In genomic region chr13:43243240-43243639, GRCm38 (mm10) we compare ENCODE assay signal across 17 mouse cellular contexts.
DNase-seq lines count a peak whose midpoint lies in the region; ATAC-seq and TF ChIP-seq lines count a peak whose summit lies in the region.
"Had no signal": no experiment of that assay in that cellular context is flagged by ENCODE, and none has a peak within 500 bp of the region (broad histone marks: within the 10 kb centered on the region; RNA-seq: fewer than 3 reads in every experiment).

No protein-coding gene starts in this region.

- 89% methylated on average over 3 of the region's 3 CpGs for WGBS in heart, embryonic 15.5 days
- WGBS in bone marrow, adult 2 months: 63% methylated on average over 3 of the region's 3 CpGs
- WGBS in limb, embryonic 14.5 days: 90% methylated on average over 3 of the region's 3 CpGs

- DNase-seq in heart, postnatal 14 days: no peak
- no peak for DNase-seq in limb, embryonic 14.5 days (ENCODE audit: low spot score)
- DNase-seq in natural killer cell, adult 2 months (ENCODE audit: low spot score in 2 of 2): peak; percentile 64 to 71
- DNase-seq in adrenal gland, adult (ENCODE audit: inconsistent age in 2 of 2, low spot score in 1 of 2): no peak
- no peak for DNase-seq in heart, adult 18-20 months
- DNase-seq in urinary bladder, adult 18-20 months (ENCODE audit: low spot score in 2 of 2): no peak
- DNase-seq: adrenal gland, postnatal 25 days; cerebellum, adult 18-20 months; thymus, adult 18-20 months had no signal

- H3K27me3 ChIP-seq in heart, embryonic 15.5 days: no peaks in the 10 kb centered on the region
- no peaks in the 10 kb centered on the region for H3K27me3 ChIP-seq in limb, embryonic 14.5 days (ENCODE audit: control insufficient read depth, insufficient read depth, low read length)
- H3K27me3 ChIP-seq: lung, embryonic 15.5 days; Patski had no signal

- ATAC-seq in heart, embryonic 15.5 days (replicated peaks; ENCODE audit: insufficient number of reproducible peaks, insufficient read depth, low FRiP score, low read depth): 0 out of 2 replicates have a peak, but pooled peaks have one; percentile 13
- ATAC-seq in limb, embryonic 14.5 days (ENCODE audit: low FRiP score, low read depth): no peak
- ATAC-seq: hindbrain, embryonic 16.5 days; midbrain, embryonic 16.5 days; Patski had no signal

- no peak for TF ChIP-seq CTCF in bone marrow, adult 2 months (IDR thresholded peaks at IDR 0.05; ENCODE audit: control insufficient read depth, insufficient read depth, low read length)

- H3K36me3 ChIP-seq in heart, embryonic 15.5 days: no peaks in the 10 kb centered on the region
- no peaks in the 10 kb centered on the region for H3K36me3 ChIP-seq in limb, embryonic 14.5 days (ENCODE audit: control insufficient read depth, insufficient read depth, low read length)
- H3K36me3 ChIP-seq: forebrain, embryonic 10.5 days; lung, embryonic 15.5 days had no signal

- no peaks in the 10 kb centered on the region for H3K9me3 ChIP-seq in heart, embryonic 15.5 days (replicated peaks)
- H3K9me3 ChIP-seq in limb, embryonic 14.5 days (ENCODE audit: control insufficient read depth, low read length): no peaks in the 10 kb centered on the region
- H3K9me3 ChIP-seq: forebrain, embryonic 10.5 days; lung, embryonic 15.5 days had no signal

- no peak overlapping the region for H3K4me2 ChIP-seq in heart, embryonic 15.5 days
- H3K4me2 ChIP-seq in limb, embryonic 14.5 days (replicated peaks; ENCODE audit: low read depth, low read length, severe bottlenecking): no peak overlapping the region
- H3K4me2 ChIP-seq: lung, embryonic 15.5 days had no signal

- intact Hi-C loops in heart, postnatal 14 days (cut with DNase I): no loop called here

- no peak overlapping the region for H3K27ac ChIP-seq in heart, embryonic 15.5 days
- H3K27ac ChIP-seq in bone marrow, adult 2 months (ENCODE audit: control insufficient read depth, insufficient read depth, low read depth, low read length, poor library complexity): peak overlapping the region; percentile 11
- H3K27ac ChIP-seq in limb, embryonic 14.5 days (replicated peaks; ENCODE audit: low read depth, low read length): peak overlapping the region; percentile 21; the same call in 1 of the 2 replicates
- H3K27ac ChIP-seq: kidney, postnatal 0 days; lung, embryonic 15.5 days had no signal

- no peak for TF ChIP-seq POLR2A in bone marrow, adult 2 months (IDR thresholded peaks at IDR 0.05; ENCODE audit: borderline replicate concordance, control insufficient read depth, low read depth, low read length)
- no peak for TF ChIP-seq POLR2A in limb, embryonic 14.5 days (IDR thresholded peaks at IDR 0.05; ENCODE audit: borderline replicate concordance, extremely low read depth, insufficient read depth, insufficient read length)

- no peak overlapping the region for H3K9ac ChIP-seq in heart, embryonic 15.5 days
- H3K9ac ChIP-seq in limb, embryonic 14.5 days (ENCODE audit: low read depth, low read length, severe bottlenecking): no peak overlapping the region
- H3K9ac ChIP-seq: lung, embryonic 15.5 days had no signal

- peaks cover 37% of the 10 kb centered on the region for H3K4me1 ChIP-seq in heart, embryonic 15.5 days (replicated peaks)
- peaks cover 12% of the 10 kb centered on the region for H3K4me1 ChIP-seq in bone marrow, adult 2 months (ENCODE audit: control insufficient read depth, insufficient read depth, low read length)
- H3K4me1 ChIP-seq in limb, embryonic 14.5 days (ENCODE audit: control insufficient read depth, insufficient read depth, low read length): peaks cover 34% of the 10 kb centered on the region

- no peak overlapping the region for H3K4me3 ChIP-seq in heart, embryonic 15.5 days
- no peak overlapping the region for H3K4me3 ChIP-seq in bone marrow, adult 2 months (replicated peaks; ENCODE audit: control insufficient read depth, low read depth, low read length)
- no peak overlapping the region for H3K4me3 ChIP-seq in limb, embryonic 14.5 days (replicated peaks; ENCODE audit: low read length)
- H3K4me3 ChIP-seq: forebrain, embryonic 10.5 days; lung, embryonic 15.5 days had no signal

Comparison
In these comparisons a context has a peak if more than half of its experiments do, and no peak if none do; other contexts are left out.
1. DNase-seq: peak in natural killer cell, adult 2 months (2 of 2); none in heart, postnatal 14 days (0 of 2), limb, embryonic 14.5 days (single experiment), adrenal gland, adult (0 of 2), heart, adult 18-20 months (0 of 2) and urinary bladder, adult 18-20 months (0 of 2).